Mouse (Mus musculus): ENCODE results near the gene Rab7b. TPM values are rescaled to one million over a fixed set of nuclear protein-coding genes. Genes with fewer than 3 reads are reported as not detected.

The Rab7b gene
- polyA plus RNA-seq, 1 experiment: 1.5 TPM

DNA sequence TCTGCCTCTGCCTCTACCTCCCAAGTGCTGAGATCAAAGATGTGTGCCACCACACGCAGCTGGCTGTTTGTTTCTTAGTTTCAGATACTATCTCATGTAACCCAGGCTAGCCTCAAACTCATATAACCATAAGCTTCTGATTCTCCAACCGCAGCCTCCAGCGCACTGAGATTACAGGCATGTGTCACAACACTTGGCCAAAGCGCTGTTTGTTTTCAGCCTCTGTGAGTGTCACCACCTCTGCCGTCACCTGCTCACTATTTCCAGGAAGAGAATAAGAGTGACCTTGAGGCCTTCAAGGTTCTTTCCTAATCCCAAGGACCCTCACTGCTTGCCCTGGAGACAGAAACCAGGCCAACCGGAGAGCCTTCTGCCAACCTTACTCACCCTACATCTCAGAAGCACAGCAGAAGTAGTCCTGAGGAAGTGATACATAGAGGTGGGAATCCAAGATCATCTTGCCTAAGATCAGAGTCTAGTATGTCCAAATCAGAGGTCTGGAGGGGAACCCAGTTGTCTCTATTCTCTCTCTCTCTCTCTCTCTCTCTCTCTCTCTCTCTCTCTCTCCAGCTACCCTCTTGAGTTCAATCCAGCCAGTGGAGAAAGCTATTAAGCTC is 46.3 kb downstream of the Rab7b start:
- H3ac ChIP-seq (ENCODE audit: control insufficient read depth, insufficient read length): no peak overlapping the region
- TF ChIP-seq MYOG (IDR thresholded peaks at IDR 0.05; ENCODE audit: control insufficient read depth in 1 of 3, insufficient read depth in 1 of 3, insufficient read length in 2 of 3, low read depth in 2 of 3) (no peak), POLR2AphosphoS2 (IDR thresholded peaks at IDR 0.05; ENCODE audit: insufficient read length, low read depth) (no peak), MAX (IDR thresholded peaks at IDR 0.05; ENCODE audit: low read depth) (no peak), USF1 (IDR thresholded peaks at IDR 0.05; ENCODE audit: low read depth) (no peak), REST (IDR thresholded peaks at IDR 0.05; ENCODE audit: insufficient read depth, insufficient read length) (no peak), TCF3 (IDR thresholded peaks at IDR 0.05; ENCODE audit: insufficient read length, low read depth) (no peak), MYOD1 (IDR thresholded peaks at IDR 0.05; ENCODE audit: control insufficient read depth in 1 of 3, insufficient read length in 2 of 3, low read depth in 2 of 3) (no peak), POLR2A (IDR thresholded peaks at IDR 0.05; ENCODE audit: insufficient read length, low read depth) (no peak), SRF (IDR thresholded peaks at IDR 0.05; ENCODE audit: control insufficient read depth, insufficient read length, low read depth) (no peak)
- H3K27me3 ChIP-seq (ENCODE audit: control insufficient read depth, insufficient read depth, insufficient read length): no peaks in the 10 kb centered on the region
- no peaks in the 10 kb centered on the region for H3K36me3 ChIP-seq (ENCODE audit: control insufficient read depth, insufficient read depth)
- H3K4me3 ChIP-seq: no peak overlapping the region
- H3K79me2 ChIP-seq (ENCODE audit: control insufficient read depth, insufficient read depth): no peaks in the 10 kb centered on the region
- no peak overlapping the region for H3K4me2 ChIP-seq (ENCODE audit: low read depth)

DNA sequence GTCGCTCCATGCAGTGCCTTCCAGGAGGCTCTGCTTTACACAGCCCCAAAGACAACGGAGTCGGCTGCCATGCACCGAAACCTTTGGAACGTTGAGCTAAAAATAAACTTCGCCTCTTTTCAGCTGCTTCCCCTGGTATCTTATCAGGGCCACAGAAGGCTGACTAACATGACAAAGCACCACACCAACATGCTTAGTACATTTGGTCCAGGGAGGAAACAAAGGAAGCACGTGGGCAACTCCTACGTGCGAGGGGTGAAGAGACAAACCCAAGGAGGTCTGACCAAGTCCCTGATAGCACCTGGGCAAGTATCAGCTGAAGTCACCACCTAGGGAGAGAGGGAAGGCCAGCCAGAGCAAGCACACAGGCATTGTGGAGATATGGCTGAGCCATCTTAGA is 48.0 kb downstream of the Rab7b start:
- TF ChIP-seq POLR2A (IDR thresholded peaks at IDR 0.05; ENCODE audit: insufficient read length, low read depth): no peak
- TF ChIP-seq MYOD1 (IDR thresholded peaks at IDR 0.05; ENCODE audit: control insufficient read depth in 1 of 3, insufficient read length in 2 of 3, low read depth in 2 of 3): peak in 1 of 3 experiments; percentile 25
- no peaks in the 10 kb centered on the region for H3K36me3 ChIP-seq (ENCODE audit: control insufficient read depth, insufficient read depth)
- no peak overlapping the region for H3ac ChIP-seq (ENCODE audit: control insufficient read depth, insufficient read length)
- H3K4me2 ChIP-seq (ENCODE audit: low read depth): no peak overlapping the region
- H3K27me3 ChIP-seq (ENCODE audit: control insufficient read depth, insufficient read depth, insufficient read length): no peaks in the 10 kb centered on the region
- H3K4me3 ChIP-seq: no peak overlapping the region
- no peaks in the 10 kb centered on the region for H3K79me2 ChIP-seq (ENCODE audit: control insufficient read depth, insufficient read depth)

DNA sequence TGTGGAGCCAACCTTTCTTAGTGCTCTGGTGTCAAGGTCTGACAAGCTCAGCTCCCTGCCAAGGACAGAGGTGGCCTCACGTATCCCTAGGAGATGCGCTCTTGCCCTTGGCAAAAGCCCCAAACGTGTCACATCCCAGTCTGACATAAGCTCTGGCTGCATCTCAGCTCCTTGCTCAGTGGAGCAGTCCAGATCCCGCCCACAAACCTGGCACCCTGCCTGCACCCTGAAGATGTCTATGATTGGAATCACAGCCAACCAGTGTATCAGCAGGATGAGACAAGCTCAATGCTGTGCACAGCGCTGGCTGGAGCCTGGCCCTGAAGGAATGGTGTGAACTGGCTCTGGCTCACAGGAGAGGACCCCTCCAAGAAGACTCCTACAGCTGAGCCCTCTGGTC is 48.8 kb downstream of the Rab7b start:
- H3K4me3 ChIP-seq: no peak overlapping the region
- no peaks in the 10 kb centered on the region for H3K79me2 ChIP-seq (ENCODE audit: control insufficient read depth, insufficient read depth)
- no peak overlapping the region for H3K4me2 ChIP-seq (ENCODE audit: low read depth)
- TF ChIP-seq MYOD1 (IDR thresholded peaks at IDR 0.05; ENCODE audit: control insufficient read depth in 1 of 3, insufficient read length in 2 of 3, low read depth in 2 of 3) (no peak), MAX (IDR thresholded peaks at IDR 0.05; ENCODE audit: low read depth) (no peak), SRF (IDR thresholded peaks at IDR 0.05; ENCODE audit: control insufficient read depth, insufficient read length, low read depth) (no peak), TCF12 (IDR thresholded peaks at IDR 0.05; ENCODE audit: insufficient read depth, poor library complexity, severe bottlenecking) (no peak), POLR2AphosphoS2 (IDR thresholded peaks at IDR 0.05; ENCODE audit: insufficient read length, low read depth) (no peak), POLR2A (IDR thresholded peaks at IDR 0.05; ENCODE audit: insufficient read length, low read depth) (no peak), MYOG (IDR thresholded peaks at IDR 0.05; ENCODE audit: control insufficient read depth in 1 of 3, insufficient read depth in 1 of 3, insufficient read length in 2 of 3, low read depth in 2 of 3) (no peak), E2F4 (IDR thresholded peaks at IDR 0.05; ENCODE audit: insufficient read depth) (no peak)
- no peak overlapping the region for H3ac ChIP-seq (ENCODE audit: control insufficient read depth, insufficient read length)
- no peaks in the 10 kb centered on the region for H3K36me3 ChIP-seq (ENCODE audit: control insufficient read depth, insufficient read depth)
- no peaks in the 10 kb centered on the region for H3K27me3 ChIP-seq (ENCODE audit: control insufficient read depth, insufficient read depth, insufficient read length)

DNA sequence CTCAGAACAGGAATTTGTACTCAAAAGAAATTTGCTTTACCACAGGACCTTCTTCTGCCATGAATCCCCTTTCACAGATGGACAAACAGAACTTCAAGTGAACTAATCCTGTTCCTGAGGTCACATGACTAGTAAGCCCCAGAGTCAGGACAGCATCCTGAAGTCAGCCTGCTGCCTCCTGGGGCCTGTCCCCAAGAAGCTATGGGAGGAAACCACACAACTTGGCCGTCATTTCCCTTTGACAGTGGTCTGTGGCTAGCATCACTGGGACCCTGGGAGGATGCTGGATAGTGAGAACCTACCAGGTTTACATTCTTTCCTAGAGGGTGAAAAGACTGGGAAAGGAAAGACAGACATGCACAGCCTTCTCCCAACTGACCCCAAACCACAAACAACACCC is 50.3 kb downstream of the Rab7b start:
- no peaks in the 10 kb centered on the region for H3K27me3 ChIP-seq (ENCODE audit: control insufficient read depth, insufficient read depth, insufficient read length)
- no peak overlapping the region for H3K4me2 ChIP-seq (ENCODE audit: low read depth)
- no peaks in the 10 kb centered on the region for H3K79me2 ChIP-seq (ENCODE audit: control insufficient read depth, insufficient read depth)
- no peaks in the 10 kb centered on the region for H3K36me3 ChIP-seq (ENCODE audit: control insufficient read depth, insufficient read depth)
- H3K4me3 ChIP-seq: no peak overlapping the region
- no peak overlapping the region for H3ac ChIP-seq (ENCODE audit: control insufficient read depth, insufficient read length)
- TF ChIP-seq TCF3 (IDR thresholded peaks at IDR 0.05; ENCODE audit: insufficient read length, low read depth): no peak
- TF ChIP-seq USF1 (IDR thresholded peaks at IDR 0.05; ENCODE audit: low read depth): peak; percentile 28

DNA sequence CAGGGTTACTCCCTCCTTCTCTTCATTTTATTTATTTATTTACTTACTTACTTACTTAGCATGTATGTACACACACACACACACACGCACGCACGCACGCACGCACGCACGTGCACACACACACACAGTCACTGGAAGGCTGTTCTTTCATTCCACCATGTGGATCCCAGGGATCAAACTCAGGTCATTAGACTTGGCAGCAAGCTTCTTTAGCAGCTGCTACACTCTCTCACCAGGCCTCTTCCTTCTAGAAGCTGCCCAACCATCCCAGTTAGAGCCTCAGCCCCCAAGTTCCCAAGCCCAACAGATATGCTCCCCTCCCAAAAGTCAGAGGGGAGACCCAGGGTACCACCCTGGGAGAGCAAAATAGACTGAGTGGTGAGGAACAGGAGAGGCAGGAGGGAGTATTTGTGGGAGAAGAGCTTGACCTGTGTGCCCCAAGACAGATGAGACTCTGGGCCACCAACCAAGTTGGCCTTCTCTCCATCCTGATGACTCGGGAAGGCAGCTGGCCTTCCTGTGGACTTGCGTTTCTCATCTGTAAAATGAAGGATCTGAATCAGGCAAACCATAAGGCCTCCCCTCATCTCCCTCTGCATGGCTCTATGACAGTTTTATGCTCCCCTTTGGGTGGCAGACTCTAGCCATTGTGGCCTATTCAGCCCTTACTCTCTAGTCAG is 51.1 kb downstream of the Rab7b start:
- Histone ChIP-seq H3K4me3 (no peak overlapping the region), H3ac (ENCODE audit: control insufficient read depth, insufficient read length) (no peak overlapping the region), H3K79me2 (ENCODE audit: control insufficient read depth, insufficient read depth) (no peaks in the 10 kb centered on the region), H3K4me2 (ENCODE audit: low read depth) (no peak overlapping the region), H3K27me3 (ENCODE audit: control insufficient read depth, insufficient read depth, insufficient read length) (no peaks in the 10 kb centered on the region), H3K36me3 (ENCODE audit: control insufficient read depth, insufficient read depth) (no peaks in the 10 kb centered on the region)
- TF ChIP-seq MAX (IDR thresholded peaks at IDR 0.05; ENCODE audit: low read depth): no peak

DNA sequence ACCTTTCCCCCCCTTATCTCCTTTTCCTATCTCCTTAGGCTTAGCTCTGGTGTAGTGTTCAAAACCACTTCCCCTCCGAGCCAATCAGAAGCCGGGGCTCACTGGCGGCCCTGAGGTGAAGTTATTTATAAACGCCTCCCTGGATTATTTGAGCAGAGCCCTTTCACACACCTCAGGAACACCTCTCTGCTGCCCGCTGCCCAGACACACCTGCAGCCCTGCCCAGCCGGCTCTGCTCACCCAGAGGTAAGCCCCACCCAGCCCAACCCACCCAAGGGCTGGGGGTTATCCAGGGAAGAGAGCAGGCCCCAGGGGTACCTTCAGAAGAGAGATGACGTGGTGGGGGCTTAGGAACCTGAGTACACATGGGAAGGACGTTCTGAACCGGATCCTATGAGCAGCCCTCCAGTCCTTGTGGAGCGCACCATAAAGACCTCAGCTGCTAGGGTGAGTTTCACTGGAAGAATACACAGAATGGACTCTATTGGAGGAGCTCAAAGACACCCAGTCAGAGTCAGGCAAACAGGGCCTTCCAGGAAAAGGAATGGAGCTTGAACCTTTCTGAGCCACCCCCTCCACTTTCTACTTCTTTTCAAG is 55.5 kb downstream of the Rab7b start, which contains the start of gene Slc26a9:
Slc26a9 (plus strand) TSS at position 155 of the 597 bp plus-strand sequence.
- Histone ChIP-seq H3K79me2 (ENCODE audit: control insufficient read depth, insufficient read depth) (no peaks in the 10 kb centered on the region), H3K4me3 (no peak within 1 kb of the TSS), H3K36me3 (ENCODE audit: control insufficient read depth, insufficient read depth) (no peaks in the 10 kb centered on the region), H3ac (ENCODE audit: control insufficient read depth, insufficient read length) (no peak within 1 kb of the TSS), H3K4me2 (ENCODE audit: low read depth) (no peak within 1 kb of the TSS), H3K27me3 (ENCODE audit: control insufficient read depth, insufficient read depth, insufficient read length) (no peaks in the 10 kb centered on the region)
- TF ChIP-seq POLR2A (IDR thresholded peaks at IDR 0.05; ENCODE audit: insufficient read length, low read depth): no peak
- TF ChIP-seq SRF (IDR thresholded peaks at IDR 0.05; ENCODE audit: control insufficient read depth, insufficient read length, low read depth): no peak
- no peak for TF ChIP-seq MAX (IDR thresholded peaks at IDR 0.05; ENCODE audit: low read depth)
- no peak for TF ChIP-seq TCF12 (IDR thresholded peaks at IDR 0.05; ENCODE audit: insufficient read depth, poor library complexity, severe bottlenecking)
- no peak for TF ChIP-seq E2F4 (IDR thresholded peaks at IDR 0.05; ENCODE audit: insufficient read depth)
- no peak for TF ChIP-seq REST (IDR thresholded peaks at IDR 0.05; ENCODE audit: insufficient read depth, insufficient read length)
- no peak for TF ChIP-seq USF1 (IDR thresholded peaks at IDR 0.05; ENCODE audit: low read depth)
- no peak for TF ChIP-seq MYOG (IDR thresholded peaks at IDR 0.05; ENCODE audit: control insufficient read depth in 1 of 3, insufficient read depth in 1 of 3, insufficient read length in 2 of 3, low read depth in 2 of 3)
- TF ChIP-seq POLR2AphosphoS2 (IDR thresholded peaks at IDR 0.05; ENCODE audit: insufficient read length, low read depth): no peak
- TF ChIP-seq MYOD1 (IDR thresholded peaks at IDR 0.05; ENCODE audit: control insufficient read depth in 1 of 3, insufficient read length in 2 of 3, low read depth in 2 of 3): no peak

All from myocyte (in vitro differentiated cells).